Mouse (Mus musculus): ENCODE results near the gene Ppp4r2. TPM values are rescaled to one million over a fixed set of nuclear protein-coding genes. Genes with fewer than 3 reads are reported as not detected.

Ppp4r2 gene
- total RNA-seq, 2 experiments from 2014 or later, result 71.9 to 85.0 TPM

DNA sequence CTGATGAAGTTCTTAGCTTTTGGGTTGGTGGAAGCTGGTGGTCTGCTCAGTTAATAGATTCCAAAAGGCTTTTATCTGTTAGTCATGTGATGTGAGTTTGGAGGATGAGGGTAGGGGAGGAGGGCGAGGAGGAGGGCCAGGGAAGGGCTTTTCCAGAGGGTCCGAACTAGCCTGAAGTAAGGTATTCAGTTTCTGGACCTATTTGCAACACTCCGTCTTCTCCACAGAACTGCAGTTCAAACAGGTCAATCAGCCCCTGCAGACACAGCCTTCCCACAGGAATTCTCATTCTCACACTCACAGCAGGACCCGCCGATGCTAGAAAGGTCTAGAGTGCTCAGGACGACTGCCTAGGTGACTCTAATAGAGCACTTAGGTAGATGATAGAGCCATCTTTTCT, 39.8 kb downstream of the Ppp4r2 start:
- DNase-seq (ENCODE audit: extremely low spot score in 1 of 2, low spot score in 2 of 2), result no peak
- intact Hi-C loops (cut with DNase I), result no loop called here
- no peak for TF ChIP-seq CTCF (IDR thresholded peaks at IDR 0.05)
- no peak overlapping the region for H3K4me3 ChIP-seq
- no peak overlapping the region for H3K27ac ChIP-seq

DNA sequence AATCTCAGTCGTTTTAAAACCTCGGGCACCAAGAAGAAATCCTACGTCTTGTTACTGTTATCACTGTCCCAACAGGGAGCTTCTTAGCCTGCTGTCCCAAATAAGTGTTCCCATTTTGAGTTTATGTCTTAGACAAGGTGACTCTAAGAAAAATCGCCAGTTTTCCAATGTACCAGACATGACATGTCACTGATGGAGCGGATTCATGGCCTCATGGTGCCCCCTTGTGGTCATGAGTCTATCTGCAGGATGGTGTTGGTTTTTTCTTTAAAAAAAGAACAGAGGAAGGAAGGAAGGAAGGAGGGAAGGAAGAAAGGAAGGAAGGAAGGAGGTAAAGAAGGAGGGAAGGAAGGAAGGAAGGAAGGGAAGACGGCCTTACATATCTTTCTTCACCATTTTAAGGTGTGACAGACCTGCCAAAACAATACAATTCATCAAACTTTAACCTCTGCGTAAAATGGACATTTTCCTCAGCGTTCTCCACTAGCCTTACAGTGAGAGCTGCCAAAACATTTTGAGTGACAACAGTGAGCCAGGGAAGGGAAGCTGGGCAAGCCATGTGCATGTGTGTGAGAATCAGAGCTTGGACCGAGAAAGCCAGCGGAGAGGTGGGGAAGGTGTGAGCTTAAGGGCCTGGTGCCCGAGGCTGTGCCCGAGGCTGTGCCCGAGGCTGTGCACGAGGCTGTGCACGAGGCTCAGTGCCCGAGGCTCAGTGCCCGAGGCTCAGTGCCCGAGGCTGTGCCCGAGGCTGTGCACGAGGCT, 42.6 kb downstream of the Ppp4r2 start:
- peak; percentile 81 for TF ChIP-seq CTCF (IDR thresholded peaks at IDR 0.05)
- intact Hi-C loops (cut with DNase I), result loop anchor here (1.0 to 5.0 kb wide), 4 partner anchors 201 to 1074 kb away; partner anchors contain the start of gene Shq1
- no peak overlapping the region for H3K4me3 ChIP-seq
- peak; percentile 57 to 64 for DNase-seq (ENCODE audit: extremely low spot score in 1 of 2, low spot score in 2 of 2)
- H3K27ac ChIP-seq, result no peak overlapping the region

DNA sequence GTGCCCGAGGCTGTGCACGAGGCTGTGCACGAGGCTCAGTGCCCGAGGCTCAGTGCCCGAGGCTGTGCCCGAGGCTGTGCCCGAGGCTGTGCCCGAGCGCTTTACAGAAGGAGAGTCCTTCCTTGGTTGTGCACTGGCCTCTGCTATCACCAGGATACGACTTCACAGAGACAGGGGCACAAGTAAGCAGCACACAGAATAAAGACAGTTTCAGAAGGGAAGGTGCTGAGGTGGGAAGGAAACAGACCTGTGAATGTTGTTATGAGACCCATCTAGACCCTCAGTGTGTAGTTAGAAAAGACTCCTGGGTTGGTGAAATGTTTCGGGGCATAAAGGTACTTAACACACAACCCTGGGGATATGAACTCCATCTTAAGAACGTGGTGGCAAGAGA, 43.2 kb downstream of the Ppp4r2 start:
- no peak overlapping the region for H3K4me3 ChIP-seq
- no peak for TF ChIP-seq CTCF (IDR thresholded peaks at IDR 0.05)
- no peak overlapping the region for H3K27ac ChIP-seq
- intact Hi-C loops (cut with DNase I), result loop anchor here (1.0 to 5.0 kb wide), 4 partner anchors 201 to 1074 kb away; partner anchors contain the start of gene Shq1
- no peak for DNase-seq (ENCODE audit: extremely low spot score in 1 of 2, low spot score in 2 of 2)

DNA sequence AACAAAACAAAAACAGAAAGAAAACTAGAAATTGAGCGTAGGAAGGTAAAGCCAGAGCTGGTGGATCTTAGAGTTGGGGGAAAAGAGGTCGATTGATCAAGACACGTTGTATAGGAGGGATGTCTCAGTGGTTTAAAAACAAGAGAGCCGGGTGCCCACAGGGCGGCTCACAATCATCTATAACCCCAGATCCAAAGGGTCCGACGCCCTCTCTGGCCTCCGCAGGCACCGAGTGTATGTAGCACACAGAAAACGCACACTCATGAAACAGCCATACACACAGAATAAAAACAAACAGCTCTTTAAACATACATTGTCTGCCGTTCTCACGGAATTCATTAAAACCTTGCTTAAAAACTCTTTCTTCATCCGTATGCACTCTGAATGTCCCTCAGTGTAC, 45.1 kb downstream of the Ppp4r2 start:
- no peak for DNase-seq (ENCODE audit: extremely low spot score in 1 of 2, low spot score in 2 of 2)
- Histone ChIP-seq H3K4me3 (no peak overlapping the region), H3K27ac (no peak overlapping the region)
- TF ChIP-seq CTCF (IDR thresholded peaks at IDR 0.05), result no peak
- intact Hi-C loops (cut with DNase I), result loop anchor here (5.0 kb wide), 2 partner anchors 266 to 1076 kb away; no protein-coding TSS in a partner anchor

DNA sequence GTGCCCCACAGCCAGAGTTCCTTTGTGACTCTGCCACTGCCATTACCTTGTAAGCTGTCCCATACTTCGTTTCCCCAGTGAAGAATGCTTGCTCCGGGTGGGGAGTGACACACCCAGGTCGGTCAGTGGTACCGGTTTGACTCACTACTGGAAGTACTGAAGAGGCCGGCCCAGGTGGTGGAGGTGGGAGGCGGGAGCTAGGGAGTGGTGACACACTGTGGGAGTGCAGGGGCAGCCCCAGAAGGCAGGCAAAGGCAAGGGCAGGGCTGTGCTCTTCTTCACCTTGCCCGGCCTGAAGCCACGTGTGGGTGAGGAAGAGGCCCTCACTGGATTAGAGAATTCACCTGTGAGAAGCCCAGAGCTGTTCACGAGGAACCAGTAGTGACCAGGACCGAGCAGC, 46.2 kb downstream of the Ppp4r2 start:
- Histone ChIP-seq H3K4me3 (no peak overlapping the region), H3K27ac (no peak overlapping the region)
- intact Hi-C loops (cut with DNase I), result loop anchor here (5.0 to 10.0 kb wide), 4 partner anchors 267 to 1077 kb away; no protein-coding TSS in a partner anchor
- DNase-seq (ENCODE audit: extremely low spot score in 1 of 2, low spot score in 2 of 2), result no peak
- no peak for TF ChIP-seq CTCF (IDR thresholded peaks at IDR 0.05)

DNA sequence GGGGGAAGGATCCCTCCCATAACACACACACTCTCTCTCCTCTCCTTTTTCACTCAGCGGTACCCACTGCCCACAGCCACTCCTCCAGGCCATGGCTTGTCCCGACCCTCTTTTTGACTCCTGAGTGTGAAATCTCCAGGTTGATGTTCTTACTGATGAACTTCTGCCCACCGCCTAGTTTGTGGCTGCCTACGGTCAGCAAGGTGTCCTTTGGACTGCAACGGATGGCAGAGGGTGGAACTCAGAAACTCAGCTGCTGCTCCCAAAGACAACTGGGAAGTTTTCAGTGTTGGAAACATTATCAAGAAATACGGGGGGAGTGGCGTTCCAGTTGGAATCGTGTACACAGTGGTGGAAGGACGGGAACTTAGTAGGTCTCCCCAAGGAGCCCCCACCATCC, 48.2 kb downstream of the Ppp4r2 start:
- Histone ChIP-seq H3K27ac (no peak overlapping the region), H3K4me3 (no peak overlapping the region)
- intact Hi-C loops (cut with DNase I), result loop anchor here (1.0 to 10.0 kb wide), 5 partner anchors 316 to 735 kb away; no protein-coding TSS in a partner anchor
- DNase-seq (ENCODE audit: extremely low spot score in 1 of 2, low spot score in 2 of 2), result no peak
- TF ChIP-seq CTCF (IDR thresholded peaks at IDR 0.05), result no peak

DNA sequence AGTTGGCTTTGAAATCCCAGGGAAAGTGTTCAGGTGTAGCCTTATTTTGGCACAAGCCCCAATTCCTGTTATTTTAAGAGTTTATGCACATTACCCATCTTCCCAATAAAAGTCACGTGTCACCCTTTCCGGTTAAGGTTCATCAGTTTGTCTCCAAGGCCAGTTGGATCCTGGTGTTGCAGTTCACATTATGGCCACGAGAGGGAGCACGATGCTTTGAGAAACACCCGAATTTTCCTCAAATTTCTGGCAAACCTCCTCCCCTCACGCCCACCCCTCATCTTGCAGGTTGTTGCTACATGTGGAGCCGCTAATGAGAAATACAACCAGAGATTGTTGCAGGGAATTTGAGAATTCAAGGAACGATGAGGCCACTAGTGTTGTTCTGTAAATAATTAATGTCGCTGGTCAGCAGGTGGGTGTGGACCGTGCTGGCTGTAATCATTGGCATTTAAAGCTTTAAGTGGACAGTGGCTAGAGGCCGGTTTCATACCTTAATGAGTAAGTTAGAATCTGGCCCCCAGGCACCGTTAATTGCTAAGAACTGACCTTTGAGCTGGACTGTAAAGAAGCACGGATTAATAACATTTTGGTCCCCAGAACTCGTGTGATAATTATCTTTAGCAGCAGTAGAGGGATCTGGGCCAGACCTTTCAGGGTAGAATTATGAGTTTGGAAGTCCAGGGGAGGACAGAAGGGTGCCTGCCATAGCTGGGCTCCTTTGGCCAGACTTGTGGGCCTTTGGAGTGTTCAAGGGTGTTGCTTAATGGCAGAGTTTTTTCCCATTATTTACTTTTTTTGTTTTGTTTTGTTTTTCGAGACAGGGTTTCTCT, 49.2 kb downstream of the Ppp4r2 start:
- no peak overlapping the region for H3K27ac ChIP-seq
- peak; percentile 94 for TF ChIP-seq CTCF (IDR thresholded peaks at IDR 0.05)
- H3K4me3 ChIP-seq, result no peak overlapping the region

DNA sequence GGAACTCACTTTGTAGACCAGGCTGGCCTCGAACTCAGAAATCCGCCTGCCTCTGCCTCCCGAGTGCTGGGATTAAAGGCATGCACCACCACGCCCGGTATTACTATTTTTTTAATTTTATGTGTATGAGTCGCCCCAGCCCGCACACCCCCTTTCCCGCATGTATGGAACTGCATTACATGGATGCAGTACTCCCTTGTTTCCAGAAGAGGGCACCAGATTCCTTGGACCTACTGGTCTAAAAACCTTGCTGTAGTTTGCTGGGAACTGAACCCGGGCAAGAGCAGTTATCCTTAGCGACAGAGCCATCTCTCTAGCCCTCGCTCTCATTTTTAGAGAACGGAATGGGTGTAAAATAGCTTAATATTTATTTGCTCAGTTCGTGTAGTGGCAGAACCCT, 49.8 kb downstream of the Ppp4r2 start:
- Histone ChIP-seq H3K4me3 (no peak overlapping the region), H3K27ac (no peak overlapping the region)
- DNase-seq (ENCODE audit: extremely low spot score in 1 of 2, low spot score in 2 of 2), result peak in 1 of 2 experiments; percentile 29
- intact Hi-C loops (cut with DNase I), result loop anchor here (2.0 to 10.0 kb wide), 3 partner anchors 482 to 734 kb away; no protein-coding TSS in a partner anchor
- TF ChIP-seq CTCF (IDR thresholded peaks at IDR 0.05), result peak; percentile 71

More for the DNA sequence above, 49.2 kb downstream of the Ppp4r2 start:
- intact Hi-C loops (cut with DNase I), result loop anchor here (1.0 to 10.0 kb wide), 5 partner anchors 315 to 734 kb away; no protein-coding TSS in a partner anchor
- peak; percentile 64 to 76 for DNase-seq (ENCODE audit: extremely low spot score in 1 of 2, low spot score in 2 of 2)

DNA sequence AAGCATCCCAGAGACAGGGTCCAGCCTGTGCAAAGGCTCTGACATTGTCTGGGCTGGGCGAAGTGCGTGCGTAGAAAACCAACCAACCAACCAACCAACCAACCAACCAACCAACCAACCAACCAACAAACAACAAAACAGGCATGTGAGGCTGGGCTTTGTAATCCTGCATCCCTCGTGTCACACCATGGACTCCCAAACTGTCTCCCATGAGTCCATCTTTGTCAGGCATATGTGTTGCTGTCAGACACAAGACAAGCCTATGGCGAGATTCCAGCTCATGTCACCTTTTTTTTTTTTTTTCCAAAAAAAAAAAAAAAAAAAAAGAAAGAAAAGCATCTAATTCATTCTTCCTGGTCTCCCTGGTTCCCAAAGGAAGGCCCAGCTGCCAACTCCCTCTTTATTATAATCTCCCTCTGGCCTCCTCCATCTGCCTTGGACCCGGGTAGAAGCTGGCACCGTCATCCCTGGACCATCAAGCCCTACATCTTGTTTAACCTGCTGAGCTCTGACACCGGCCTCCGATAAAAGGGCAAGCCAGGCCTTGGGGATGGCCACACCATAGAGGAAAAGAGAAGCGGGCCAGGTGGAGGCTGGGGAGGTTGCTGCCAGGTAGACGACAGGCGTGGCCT, 51.3 kb downstream of the Ppp4r2 start:
- intact Hi-C loops (cut with DNase I), result loop anchor here (10.0 kb wide), 2 partner anchors 480 to 650 kb away; no protein-coding TSS in a partner anchor
- no peak for DNase-seq (ENCODE audit: extremely low spot score in 1 of 2, low spot score in 2 of 2)
- no peak for TF ChIP-seq CTCF (IDR thresholded peaks at IDR 0.05)
- H3K4me3 ChIP-seq, result no peak overlapping the region
- no peak overlapping the region for H3K27ac ChIP-seq

DNA sequence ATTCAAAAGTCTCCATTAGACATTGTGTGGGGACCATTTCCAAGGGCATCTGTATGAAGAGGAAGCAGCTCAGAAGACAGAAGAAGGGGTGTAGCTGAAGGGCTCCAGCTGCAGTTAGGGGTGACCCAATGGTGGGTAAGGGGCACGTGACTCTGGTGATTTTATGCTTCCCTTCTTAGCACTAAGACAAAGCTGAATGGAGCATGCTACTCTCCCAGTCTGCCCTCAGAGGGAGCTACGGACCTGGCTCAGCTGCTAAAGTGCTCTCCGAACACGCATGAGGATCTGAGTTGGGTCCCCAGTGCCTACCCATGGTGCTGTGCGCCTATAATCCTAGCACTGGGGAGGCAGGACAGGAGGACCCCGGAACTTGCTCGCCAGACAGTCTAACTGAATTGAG, 52.0 kb downstream of the Ppp4r2 start:
- peak; percentile 44 for TF ChIP-seq CTCF (IDR thresholded peaks at IDR 0.05)
- Histone ChIP-seq H3K27ac (no peak overlapping the region), H3K4me3 (no peak overlapping the region)
- intact Hi-C loops (cut with DNase I), result loop anchor here (10.0 kb wide), 2 partner anchors 479 to 649 kb away; no protein-coding TSS in a partner anchor
- DNase-seq (ENCODE audit: extremely low spot score in 1 of 2, low spot score in 2 of 2), result no peak

DNA sequence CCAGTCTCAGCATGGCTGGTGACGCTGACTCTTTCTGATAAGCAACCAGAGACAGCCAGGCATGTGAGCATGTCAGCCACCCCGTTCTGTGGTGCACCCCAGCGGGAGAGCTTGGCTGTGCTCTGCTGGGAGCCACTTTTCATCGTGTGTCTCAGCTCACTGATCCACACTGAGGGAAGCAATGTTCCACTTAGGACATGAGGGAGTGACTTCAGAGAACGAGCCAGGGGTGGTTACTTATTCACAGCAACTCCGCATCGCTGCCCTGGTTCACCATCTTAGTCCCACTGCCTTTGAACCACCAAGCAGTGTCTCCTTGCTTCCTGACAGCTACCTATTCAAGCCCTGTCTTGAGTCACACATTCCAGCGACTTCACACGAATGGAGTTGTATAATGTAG, 53.6 kb downstream of the Ppp4r2 start:
- intact Hi-C loops (cut with DNase I), result loop anchor here (10.0 kb wide), 2 partner anchors 478 to 648 kb away; no protein-coding TSS in a partner anchor
- TF ChIP-seq CTCF (IDR thresholded peaks at IDR 0.05), result no peak
- DNase-seq (ENCODE audit: extremely low spot score in 1 of 2, low spot score in 2 of 2), result no peak
- Histone ChIP-seq H3K27ac (no peak overlapping the region), H3K4me3 (no peak overlapping the region)
